Mouse (Mus musculus): Measurements from ENCODE around the gene Trim50.
A peak's percentile ranks its signal among the peaks of the same experiment; 100 is the strongest.

Trim50 gene

DNA sequence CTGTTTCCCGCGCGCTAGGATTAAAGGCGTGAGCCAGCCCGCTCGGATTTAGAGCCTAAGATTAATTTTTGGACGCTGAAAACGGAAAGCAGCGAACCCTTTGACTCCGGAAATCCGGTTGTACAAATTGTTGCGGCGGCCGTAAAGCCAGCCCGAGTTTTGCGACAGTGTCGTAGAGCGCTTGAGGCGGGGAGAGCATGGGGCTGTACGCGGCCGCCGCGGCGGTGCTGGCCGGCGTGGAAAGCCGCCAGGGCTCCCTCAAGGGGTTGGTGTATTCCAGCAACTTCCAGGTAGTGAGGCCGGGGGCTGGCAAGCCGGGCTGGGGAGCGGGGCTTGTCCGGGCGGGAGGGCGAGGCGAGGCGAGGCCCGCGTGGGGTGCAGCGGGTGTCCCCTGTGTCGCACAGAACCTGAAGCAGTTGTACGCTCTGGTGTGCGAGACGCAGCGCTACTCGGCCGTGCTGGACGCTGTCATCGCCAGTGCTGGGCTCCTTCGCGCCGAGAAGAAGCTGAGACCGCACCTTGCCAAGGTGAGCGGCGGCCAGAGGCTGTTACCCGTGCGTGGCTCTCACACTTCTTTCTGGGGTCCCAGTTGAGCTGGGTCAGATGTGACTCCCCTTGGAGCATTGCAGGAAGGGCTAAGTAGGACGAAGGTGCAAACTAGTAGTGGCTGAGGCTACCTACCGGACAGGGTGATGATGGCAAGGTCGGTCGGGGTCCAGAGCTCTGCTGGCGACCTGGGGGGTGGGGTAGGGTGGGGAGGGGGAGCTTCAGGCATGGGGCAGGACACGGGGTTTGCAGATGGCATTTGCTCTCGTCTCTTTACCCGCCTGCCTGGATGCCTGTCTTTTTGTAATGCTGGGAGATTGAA, 16.9 kb downstream of the Trim50 start, which contains the start of gene Nsun5:
Nsun5 (plus strand) TSS at position 167 of the 868 bp plus-strand sequence.
- DNase-seq: peak; percentile 95

DNA sequence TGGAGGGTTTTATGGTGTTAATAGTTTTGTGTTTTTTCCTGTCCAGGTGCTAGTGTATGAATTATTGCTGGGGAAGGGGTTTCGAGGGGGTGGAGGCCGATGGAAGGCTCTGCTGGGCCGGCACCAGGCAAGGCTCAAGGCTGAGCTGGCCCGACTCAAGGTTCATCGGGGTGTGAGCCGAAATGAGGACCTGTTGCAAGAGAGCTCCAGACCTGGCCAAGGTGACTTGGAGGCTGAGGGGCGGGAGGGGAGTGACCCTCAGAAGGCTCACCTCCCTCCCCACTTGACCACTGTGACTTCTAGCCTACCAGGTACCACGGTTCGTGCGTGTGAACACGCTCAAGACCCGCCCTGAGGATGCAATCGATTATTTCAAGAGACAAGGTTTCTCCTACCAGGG, 18.1 kb downstream of the Trim50 start:
- no peak for DNase-seq

DNA sequence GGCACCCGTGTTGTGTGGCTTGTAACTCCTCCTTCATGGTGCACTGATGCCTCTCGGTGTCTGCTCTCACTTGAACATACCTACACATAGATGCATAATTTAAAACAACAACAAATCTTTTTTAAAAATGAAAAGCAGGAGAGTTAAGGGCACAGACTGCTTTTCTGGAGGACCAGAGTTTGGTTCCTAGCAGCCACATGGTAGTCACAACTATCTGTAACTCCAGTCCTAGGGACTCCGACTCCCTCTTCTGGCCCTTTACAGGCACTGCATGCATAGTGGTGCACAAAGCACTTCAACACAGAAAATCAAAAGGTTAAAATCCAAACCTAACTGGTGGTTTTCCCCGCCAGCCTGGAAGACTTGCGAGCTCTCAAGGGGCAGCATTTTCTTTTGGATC, 20.5 kb downstream of the Trim50 start:
- DNase-seq: no peak

DNA sequence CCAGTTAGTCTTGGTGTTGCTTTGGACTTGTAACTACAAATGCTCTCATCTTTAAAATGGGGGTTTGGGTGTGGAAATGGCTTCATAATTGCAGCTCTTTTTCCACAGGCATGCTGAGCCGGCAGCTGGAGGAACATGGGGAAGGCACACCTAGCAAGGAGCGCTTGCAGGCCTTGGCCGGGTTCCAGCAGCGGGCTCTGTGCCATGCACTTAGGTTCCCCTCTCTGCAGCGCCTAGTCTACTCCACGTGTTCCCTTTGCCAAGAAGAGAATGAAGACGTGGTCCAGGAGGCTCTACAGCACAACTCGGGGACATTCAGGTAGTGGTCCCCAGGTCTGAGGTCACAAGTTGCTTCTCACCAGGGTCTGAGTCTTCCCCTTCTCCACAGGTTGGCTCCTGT, 22.1 kb downstream of the Trim50 start:
- no peak for DNase-seq

DNA sequence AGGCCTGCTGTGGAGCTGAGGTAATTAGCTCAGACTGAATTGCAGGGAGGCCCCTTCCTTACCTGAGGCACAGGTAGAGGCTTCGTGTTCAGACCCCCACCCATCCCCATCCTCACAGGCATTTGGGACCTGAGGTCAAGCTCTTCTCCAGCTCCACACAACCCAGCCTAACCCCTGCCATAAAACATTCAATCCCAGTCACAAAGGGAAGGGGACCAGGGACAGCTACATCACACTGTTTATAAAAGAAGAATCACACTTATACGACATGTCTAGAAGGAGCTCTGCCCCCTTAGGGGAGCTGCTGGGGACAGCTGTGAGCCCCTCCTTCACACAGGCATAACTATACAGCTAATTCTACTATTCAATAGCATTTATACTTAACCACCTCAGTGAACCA, 23.2 kb downstream of the Trim50 start:
- DNase-seq: no peak

DNA sequence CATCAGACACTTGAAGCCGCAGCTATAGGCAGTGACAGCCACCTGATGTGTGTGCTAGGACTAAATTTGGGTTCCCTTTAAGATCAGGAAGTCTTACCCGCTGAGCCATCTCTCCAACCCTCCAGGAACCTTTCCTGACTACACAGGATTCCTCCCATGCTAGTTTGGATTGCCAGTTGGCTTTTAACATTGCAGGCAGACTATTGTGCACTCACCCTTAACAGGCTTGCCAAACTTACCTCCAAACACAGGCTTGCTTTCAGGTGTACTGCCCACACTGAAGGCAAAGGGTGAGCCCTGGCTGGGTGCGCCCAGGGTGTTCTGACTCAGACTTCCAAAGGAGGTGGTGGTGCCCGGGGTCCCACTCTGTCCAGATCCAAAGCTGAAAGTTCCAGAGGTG, 27.6 kb downstream of the Trim50 start:
- no peak for DNase-seq

DNA sequence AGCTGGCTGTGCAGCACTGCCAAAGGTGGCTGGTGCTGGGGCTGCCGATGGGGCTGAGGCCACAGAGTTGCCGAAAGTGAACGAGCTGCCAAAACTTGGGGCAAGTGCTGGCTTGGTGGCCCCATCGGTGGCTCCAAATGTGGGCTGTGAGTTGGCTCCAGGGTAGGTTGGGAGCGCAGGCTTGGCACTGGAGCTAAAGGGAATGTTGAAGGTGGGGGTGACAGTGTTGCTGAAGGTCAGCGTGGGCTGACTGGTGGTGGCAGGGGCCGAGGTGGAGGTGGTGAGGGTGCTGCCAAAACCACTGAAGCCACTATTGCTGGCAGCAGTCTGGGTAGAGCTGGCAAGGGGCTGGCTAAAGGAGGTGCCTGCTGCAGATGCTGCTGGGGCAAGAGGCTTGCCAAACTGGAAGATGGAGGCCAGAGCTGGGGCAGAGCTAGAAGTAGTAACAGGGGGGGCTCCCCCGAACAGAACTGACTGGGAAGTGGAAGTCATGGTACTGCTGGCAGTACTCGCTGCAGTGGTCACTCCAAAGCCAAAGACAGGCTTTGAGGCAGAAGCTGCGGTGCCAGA, 28.3 kb downstream of the Trim50 start:
- no peak for DNase-seq

DNA sequence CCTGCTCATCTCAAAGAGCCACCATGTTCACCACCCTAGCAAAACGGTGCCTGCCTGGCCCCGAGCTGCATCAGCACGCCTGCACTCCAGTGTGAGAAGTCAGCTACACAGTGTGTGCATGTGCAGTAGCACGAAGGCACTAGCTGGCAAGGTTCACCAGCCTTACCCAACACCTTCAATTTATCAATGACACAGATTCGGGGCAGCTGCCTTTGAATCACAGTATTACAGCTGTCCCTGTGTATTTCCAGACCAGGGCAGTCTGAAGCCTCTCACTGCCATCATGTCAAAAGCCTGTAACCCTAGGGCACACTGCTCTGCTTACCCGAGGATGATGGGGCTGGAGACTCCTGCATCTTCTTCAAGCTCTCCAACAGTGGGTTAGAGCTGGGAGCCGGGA, 29.7 kb downstream of the Trim50 start:
- DNase-seq: no peak

DNA sequence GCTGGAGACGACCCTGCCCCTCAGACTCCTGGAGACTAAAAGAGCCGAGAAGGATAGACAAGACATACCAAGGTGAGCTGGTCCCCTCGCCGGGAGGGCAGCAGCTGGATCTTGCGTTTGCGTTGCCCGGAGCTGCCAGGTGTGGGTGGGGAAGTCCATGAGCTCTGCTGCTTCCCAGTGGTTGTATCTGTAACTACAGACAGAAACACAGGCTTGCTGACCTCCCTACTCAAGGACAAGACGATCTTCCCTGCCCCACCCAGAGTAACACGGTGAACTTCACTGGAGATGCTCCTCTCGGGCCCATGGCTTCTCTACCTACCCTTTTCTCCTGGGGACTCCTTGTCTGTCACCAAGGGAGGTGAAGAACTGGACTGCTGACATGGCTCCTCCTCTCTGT, 30.7 kb downstream of the Trim50 start:
- no peak for DNase-seq

DNA sequence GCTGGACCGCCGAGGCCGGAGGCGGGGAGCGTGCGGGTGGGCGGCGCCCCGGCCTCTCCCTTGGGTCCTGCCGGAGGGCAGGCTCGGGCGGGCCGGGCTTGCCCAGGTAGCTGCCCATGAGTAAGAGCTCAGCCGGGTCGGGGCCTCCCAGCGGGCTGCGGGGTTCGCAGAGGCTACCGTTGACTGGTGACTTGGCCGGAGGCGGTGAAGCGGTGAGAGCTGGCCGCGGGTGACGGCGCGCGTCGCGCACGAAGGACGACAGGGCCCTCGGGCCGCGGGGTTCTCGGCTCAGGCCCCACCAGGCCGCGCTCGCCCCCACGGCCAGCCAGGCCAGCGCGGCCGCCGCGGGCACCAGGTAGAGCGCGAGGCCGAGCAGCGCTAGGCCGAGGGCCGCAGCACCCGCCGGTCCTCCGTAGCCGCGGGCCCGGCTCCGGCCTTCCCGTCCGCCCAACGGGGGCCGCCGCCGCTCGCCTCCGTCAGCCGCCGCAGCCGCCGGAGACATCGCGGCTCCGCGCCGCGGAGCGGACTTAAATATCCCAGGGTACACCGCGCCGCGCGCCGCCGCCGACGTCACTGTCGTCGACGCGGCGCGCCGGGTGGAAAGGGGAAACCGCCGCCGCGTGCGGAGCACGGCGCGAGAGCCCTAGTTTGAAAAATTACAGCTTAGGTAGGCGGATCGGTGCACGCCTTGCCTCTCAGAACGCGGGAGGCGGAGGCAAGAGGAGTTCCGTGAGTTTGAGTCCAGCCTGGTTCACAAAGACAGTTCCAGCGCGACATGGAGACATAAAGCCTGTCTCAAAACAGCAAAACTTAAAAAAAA, 41.1 kb downstream of the Trim50 start, which contains the start of gene Pom121:
Pom121 (minus strand) TSS at position 543 of the 820 bp plus-strand sequence.
- peak; percentile 83 for DNase-seq

DNA sequence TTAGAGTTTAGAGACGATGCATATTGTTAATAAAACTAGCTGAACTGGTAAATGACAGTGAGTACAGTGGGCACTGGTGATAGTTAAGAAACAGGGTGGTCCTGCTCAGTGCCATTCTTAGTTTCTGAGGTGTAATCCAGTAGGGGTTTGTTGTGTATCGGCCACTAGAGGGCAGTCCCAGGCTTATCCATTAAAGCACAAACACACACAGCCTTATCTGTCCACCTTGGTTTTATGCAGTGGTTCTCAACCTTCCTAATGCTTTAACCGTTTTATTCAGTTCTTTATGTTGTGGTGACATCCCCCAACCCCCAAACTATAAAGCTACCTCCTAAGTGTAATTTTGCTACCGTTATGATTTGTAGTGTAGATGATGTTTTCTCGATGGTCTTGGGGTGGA, 42.7 kb downstream of the Trim50 start:
- peak; percentile 41 for DNase-seq

DNA sequence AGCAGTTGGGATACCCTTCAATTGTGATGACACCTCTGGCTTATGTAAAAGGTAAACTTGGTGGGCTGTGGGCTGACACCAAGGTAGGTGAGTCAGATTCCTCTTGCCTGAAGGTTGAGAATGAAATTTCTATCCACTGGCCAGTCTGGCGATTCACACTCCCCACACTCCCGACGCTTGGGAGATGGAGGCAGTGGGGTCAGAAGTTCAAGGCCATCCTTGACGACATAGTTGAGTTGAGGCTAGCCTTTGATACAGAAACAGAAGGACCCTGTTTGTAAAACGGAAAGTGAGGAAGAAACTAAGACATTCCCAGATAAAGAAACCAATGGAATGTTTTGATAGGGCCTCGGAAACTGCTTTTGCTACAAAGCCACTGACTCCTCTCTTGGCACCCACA, 46.3 kb downstream of the Trim50 start:
- no peak for DNase-seq

DNA sequence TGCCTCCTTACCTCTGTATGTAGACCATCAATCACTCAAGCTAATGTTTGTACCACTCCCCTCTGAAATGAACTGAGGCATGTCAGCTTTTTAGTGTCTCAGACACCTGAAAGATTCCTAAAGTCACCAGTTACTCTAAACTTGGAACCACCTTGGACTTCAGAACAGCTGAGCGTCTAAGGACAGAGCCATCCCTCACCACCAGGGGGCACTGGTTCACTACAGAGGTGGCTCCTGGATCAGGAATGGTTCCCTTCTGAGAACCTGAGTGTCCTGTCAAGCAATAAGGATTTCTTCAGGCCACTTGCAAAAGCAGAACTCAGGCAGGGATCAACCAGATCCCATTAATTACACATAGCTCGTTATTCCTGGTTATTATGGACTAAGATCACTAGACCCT, 47.1 kb downstream of the Trim50 start:
- DNase-seq: peak; percentile 77

DNA sequence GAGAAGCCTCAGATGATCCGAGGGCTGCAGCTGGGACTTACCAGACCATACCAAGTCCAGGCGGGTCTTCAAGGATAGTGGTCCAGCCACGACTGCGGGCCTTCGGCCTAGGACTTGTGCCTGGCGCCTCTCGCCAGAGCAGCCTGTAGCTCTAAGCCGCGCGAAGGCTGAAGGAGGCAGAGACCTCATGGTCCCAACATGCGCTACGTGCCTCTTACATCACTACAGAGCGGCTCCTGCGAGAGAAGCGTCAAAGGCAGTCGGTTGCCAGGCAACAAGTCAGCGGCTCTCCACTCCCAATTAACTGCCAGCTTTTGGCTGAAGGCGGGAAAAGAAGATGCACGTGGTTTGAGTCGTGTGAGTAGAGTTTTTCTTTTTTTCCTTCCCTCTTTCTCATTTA, 51.5 kb downstream of the Trim50 start:
- no peak for DNase-seq

DNA sequence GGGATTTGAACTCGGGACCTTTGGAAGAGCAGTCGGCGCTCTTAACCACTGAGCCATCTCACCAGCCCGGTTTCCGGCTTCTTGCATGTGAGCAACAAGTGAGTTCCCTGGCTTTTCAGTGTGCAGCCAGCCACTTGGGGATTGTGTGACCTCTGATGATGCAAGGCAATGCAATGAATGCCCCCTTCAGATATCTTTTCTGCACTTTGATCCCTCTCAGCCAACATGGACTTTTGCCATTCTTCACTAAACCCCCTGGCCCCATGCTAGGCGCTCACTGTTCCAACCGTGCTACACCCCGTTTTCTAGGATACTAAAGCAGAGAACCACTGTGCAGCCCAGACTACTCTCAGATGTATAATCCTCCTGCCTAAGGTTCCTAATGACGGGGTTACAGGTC, 52.3 kb downstream of the Trim50 start:
- DNase-seq: no peak

DNA sequence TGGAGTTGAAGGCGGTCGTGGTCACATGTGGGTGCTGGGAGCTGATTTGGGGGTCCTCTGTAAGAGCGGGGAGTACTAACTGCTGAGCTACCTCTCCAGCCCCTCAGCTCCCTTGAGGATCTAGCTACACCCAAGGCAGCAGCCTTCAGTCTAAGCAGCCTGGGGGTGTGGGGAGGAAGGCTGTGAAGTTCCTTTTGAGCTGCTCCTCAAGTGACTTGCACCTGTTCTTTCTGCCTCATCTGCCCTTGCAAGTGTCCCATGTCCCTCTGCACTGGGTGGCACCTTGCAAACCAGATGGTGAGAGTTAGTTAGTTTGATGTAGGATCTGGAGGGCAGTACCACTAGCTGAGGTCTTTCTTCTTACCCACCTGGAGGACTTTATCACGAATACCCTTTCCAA, 55.0 kb downstream of the Trim50 start:
- DNase-seq: peak; percentile 16

DNA sequence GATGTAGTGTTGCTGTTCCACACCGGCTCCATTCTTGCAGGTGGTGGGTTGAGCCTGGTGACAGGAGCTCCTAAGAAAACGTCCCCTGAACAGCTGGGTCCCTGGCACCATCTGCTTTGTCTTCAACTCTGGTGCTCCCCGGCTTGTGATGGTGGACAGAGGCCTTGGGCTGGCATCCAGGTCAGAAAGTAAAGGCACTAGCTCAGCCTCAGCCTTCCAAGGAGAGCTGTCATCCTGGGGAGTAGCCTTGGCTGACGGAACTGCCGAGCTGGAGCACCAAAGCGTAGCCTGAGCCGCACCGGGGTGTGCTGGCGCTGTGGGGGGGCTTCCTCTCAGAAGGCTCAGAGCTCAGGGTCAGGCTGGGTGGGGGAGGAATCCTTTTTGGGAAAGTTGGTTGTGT, 57.2 kb downstream of the Trim50 start:
- DNase-seq: no peak
